Mouse (Mus musculus): ENCODE results near the gene Chac1.

DNA sequence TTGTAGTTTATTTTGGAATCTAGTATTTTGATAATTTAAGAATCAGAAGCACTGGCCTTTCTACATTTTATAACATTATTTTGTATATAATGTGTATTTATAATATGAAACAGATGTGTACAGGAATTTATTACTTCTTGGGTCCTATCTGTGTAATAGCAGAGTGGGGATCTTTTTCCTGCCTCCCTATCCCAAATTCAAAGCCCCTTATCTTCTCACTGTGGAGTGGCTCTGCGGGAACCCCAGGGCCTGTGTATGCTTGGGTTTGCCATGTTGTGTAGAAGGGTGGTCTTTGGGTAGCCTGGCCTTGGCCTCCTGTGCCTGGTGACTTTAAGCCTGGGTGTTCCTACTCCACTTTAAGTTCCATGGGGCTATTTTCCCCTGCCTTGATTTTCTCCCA, 15.5 kb upstream of the Chac1 start:
- TF ChIP-seq GATA1 (IDR thresholded peaks at IDR 0.05; ENCODE audit: low read length) (no peak), TAL1 (IDR thresholded peaks at IDR 0.05; ENCODE audit: low read length) (no peak)

Measured in erythroblast, embryonic 14.5 days (primary cell).